Mouse (Mus musculus): ENCODE data around the gene Cct8. TPM values are rescaled to one million over a fixed set of nuclear protein-coding genes. Genes with fewer than 3 reads are reported as not detected.
A peak's percentile ranks its signal among the peaks of the same experiment; 100 is the strongest.

Cct8 gene
- total RNA-seq, 2 experiments from 2014 or later = 177 to 194 TPM

DNA sequence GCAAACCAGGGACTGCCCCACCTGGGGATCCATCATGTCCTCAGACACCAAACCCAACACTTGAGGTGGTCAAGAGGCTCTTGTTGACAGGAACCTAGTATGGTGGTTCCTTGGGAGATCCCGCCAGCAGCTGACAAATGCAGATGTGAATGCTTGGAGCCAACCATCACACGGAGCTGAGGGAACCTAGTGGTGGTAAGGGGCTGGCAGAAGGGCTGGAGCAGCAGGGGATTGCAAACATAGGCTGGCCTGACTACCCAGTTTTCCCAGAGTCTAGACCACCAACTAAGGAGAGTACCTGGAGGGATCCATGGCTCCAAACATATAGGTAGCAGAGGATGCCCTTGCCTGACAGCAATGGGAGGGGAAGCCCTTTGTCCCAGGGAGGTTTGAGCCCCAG is 42.4 kb downstream of the Cct8 start:
- DNase-seq = no peak

DNA sequence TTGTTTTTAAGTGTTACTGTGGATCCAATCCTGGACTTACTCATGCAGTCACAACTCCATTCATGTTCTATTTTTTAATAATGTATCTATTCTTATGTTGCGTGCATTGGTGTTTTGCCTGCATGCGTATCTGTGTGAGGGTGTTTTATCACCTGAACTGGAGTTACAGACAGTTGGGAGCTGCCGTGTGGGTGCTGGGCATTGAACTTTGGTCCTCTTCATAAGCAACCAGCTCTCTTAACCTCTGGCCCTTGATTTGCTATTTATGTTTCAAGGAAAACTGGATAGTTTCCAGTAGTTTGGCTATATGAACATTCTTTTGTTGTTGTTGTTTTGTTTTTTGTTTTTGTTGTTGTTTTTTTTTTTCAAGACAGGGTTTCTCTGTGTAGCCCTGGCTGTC is 50.1 kb downstream of the Cct8 start:
- DNase-seq = no peak
- intact Hi-C loops (cut with DNase I) = no loop called here

More for the DNA sequence above, 42.4 kb downstream of the Cct8 start:
- intact Hi-C loops (cut with DNase I) = no loop called here

DNA sequence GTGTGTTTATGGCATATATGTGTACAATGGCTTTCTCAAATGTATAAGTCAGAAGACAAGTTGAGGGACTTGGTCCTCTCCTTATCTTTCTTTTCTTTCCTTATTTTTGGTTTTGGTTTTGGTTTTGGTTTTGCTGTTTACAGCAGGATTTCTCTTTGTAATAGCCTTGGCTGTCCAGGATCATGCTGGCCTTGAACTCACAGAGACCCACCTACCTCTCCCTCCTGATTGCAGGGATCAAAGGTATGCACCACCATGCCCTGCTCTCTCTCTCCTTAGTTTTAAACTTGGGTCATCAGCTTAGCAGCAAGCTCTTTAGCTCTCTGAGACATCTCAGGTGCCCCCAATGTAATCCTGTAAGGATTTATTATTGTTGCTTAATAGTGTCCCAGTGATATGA is 50.6 kb downstream of the Cct8 start:
- DNase-seq = no peak
- intact Hi-C loops (cut with DNase I) = no loop called here

DNA sequence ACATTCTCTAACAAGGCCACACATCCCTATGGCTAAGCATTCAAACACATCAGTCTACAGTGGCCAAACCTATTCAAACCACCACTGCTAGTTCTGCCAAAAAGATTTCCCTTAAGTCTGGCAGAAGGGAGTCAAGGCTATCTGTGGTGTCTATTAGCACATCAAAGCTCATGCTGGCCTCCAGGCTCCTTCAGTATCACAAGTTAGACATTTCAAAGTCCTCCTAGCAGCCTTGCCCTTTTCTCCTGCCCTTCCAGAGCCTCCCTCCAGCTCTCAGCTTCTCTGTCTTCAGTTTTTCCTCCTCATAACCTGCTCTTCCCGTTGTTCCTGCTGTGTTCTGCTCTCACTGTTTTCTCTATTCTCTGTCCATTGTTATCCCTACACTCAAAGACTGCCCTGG is 51.6 kb downstream of the Cct8 start:
- DNase-seq = no peak
- intact Hi-C loops (cut with DNase I) = no loop called here

DNA sequence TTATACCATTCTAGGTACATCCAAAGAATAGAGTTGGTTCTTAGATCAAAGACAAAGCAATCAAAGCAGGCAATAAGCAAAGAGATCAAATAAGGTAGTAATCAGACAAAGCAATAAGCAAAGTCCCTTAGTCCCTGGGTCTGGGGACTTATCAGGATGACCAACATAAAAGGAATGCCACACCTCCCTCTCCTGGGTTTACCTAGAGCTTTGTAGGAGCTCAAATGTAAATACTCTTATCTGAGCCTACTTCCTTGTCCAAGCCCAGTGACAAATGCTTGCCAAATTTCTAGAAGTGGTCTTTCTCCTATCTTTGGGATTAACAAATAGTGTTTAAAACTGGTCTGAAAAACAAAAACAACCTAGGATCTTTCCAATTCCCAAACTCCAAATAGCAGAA is 52.4 kb downstream of the Cct8 start:
- intact Hi-C loops (cut with DNase I) = no loop called here
- no peak for DNase-seq

GRCm38 (mm10) chr16:87442291-87442690 is 53.4 kb downstream of the Cct8 start:
- intact Hi-C loops (cut with DNase I) = no loop called here
- DNase-seq = peak in 1 of 2 experiments; percentile 13

GRCm38 (mm10) chr16:87441089-87441488 is 54.6 kb downstream of the Cct8 start:
- peak in 1 of 2 experiments; percentile 12 for DNase-seq
- intact Hi-C loops (cut with DNase I) = no loop called here

- intact Hi-C loops (cut with DNase I) = no loop called here
- peak; percentile 95 to 97 for DNase-seq
Observed at GRCm38 (mm10) chr16:87440184-87440686, 55.4 kb downstream of the Cct8 start, which contains the start of gene Rwdd2b. Gene Rwdd2b, minus strand, starts transcription at chr16:87440573.

DNA sequence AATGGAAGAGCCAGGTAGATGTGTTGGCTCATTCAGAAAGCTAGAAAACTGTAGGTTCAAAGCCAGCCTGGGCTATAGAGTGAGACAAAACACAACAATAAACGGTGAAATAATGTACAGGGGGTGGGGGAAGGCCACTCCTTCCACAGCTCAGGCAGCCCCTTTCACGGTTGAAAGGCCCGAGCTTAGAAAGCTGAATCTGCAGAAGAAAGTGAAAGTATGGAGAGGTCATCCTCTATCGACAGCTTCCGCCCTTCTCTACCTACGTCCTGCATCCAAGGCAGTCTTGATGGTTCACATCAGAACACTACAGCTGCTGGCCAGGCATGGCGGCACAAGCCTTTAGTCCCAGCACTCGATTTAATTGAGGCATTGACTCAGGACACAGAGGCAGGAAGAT is 57.0 kb downstream of the Cct8 start:
- no peak for DNase-seq
- intact Hi-C loops (cut with DNase I) = no loop called here

DNA sequence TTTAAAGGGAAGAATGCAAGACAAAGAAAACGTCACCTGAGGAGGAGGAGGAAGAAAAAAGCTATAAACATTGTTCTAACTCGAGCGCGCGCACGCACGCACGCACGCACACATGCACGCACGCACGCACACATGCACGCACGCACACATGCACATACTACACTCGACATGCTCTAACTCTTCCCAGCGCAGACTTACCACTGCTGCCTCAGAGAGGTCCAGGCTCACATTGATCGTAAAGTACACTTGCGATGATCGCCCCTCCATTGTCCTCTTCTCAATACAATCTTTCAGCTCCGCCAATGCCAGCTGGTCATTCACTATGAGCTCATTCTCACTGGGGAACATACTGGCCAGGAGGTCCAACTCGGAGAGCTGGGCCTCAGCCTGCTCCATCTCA is 58.6 kb downstream of the Cct8 start:
- no peak for DNase-seq
- intact Hi-C loops (cut with DNase I) = no loop called here

DNA sequence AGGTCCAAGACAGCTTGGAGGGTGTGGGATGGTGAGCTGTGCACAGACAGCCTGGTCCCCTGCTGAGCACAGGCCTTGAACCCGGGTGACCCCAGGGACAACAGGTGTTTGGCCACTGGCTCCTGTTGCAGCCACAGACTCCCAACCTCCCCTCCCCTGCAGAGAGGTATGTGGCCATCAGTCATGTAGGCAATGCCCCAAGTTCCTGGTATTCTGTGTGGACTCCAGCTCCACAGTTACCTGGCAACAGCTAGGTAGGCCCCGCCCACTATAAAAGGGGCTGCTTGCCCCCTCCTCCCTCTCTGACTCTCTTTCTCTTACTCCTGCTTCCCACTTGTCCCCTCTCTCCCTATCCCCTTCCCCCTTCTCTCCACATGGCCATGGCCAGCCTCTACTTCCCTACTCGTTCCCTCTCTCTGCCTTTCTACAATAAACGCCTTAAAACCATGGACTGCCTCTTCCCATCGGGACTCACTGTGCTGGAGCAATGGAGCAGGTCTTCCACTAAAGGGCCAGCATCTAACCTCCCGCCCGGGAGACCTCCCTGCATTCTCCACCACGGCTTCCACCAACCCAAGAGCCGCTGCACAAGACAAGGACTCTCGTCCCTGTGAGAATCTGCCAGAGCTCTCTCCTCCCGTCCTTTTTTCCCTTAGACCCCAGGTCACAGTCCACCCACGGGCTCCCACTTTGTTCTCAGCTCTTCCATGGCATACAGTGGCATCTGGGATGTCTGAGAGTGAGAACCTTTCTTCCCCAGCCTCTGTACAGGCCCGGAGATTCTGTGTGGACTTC is 60.1 kb downstream of the Cct8 start:
- intact Hi-C loops (cut with DNase I) = no loop called here

GRCm38 (mm10) chr16:87434946-87435345 is 60.7 kb downstream of the Cct8 start:
- intact Hi-C loops (cut with DNase I) = no loop called here

More for the DNA sequence above, 60.1 kb downstream of the Cct8 start:
- no peak for DNase-seq

DNA sequence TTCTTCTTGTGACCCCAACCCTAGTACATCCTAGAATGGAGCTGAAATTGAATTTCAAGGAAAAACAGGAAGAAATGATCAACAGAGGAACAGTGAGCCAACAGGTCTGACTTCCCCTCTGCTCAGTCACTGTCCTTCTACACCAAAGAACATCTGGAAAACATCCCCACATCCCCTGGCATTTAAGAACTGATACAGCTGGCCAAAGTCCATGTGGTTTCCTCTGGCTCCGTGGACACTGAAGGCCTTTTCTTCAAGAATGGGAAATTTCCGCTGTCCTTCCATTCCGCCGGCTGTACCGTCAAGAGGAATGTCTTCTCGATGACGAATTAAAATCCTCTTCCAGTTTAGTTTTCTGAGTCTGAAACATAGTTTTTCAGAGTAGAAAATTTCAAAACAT is 61.4 kb downstream of the Cct8 start:
- no peak for DNase-seq
- intact Hi-C loops (cut with DNase I) = no loop called here

More at GRCm38 (mm10) chr16:87434946-87435345, 60.7 kb downstream of the Cct8 start:
- no peak for DNase-seq

Other genes starting within 250 kb of the Cct8 start
- 10 to 100 TPM; 25.4 to 27.2 TPM for gene N6amt1, start 141.7 kb downstream of the Cct8 start, total RNA-seq (2021)
- 10 to 100 TPM; 25.9 to 26.5 TPM for gene Ltn1, start 63.3 kb downstream of the Cct8 start, total RNA-seq (2021)
- 1 to 10 TPM; 7.4 to 8.0 TPM for gene Rwdd2b, start 55.3 kb downstream of the Cct8 start, total RNA-seq (2021)
- 10 to 100 TPM; 48.1 to 52.6 TPM for gene Usp16, start 41.2 kb downstream of the Cct8 start, total RNA-seq (2021)
- 1 to 10 TPM; 5.6 to 7.4 TPM for gene Map3k7cl, start 57.5 kb upstream of the Cct8 start, total RNA-seq (2021)
- gene Bach1, start 203.1 kb upstream of the Cct8 start, total RNA-seq (2021) = 10 to 100 TPM; 27.9 to 29.5 TPM

Measured in heart, postnatal 10 days (tissue).